Mouse (Mus musculus) limb, embryonic 10.5 days (tissue): ENCODE measurements at regions not wholly inside any gene's neighbourhood (a gene's known extent, or its start where the extent isn't known, plus 50 kb on each side); places are given as distances from the start of the nearest gene placed in this dataset.
A peak's percentile ranks its signal among the peaks of the same experiment; 100 is the strongest.
"Not testable (repeated sequence)": the region's sequence is repeated elsewhere in the genome, so short reads cannot be mapped to it uniquely, and the experiment has no call there.

ENCODE experiments used
- DNase-seq: peaks from one replicate; pipeline ENCODE4 v3.0.0-alpha.2; 2017; ENCODE audit warnings: low spot score
- H3K27ac ChIP-seq: fragments of 300-500 bp; sonication (generic); 2 replicates; pipeline ENCODE4 v1.5.1; 2016; ENCODE audit warnings: mild to moderate bottlenecking
- H3K27me3 ChIP-seq: fragments of 300-500 bp; sonication (generic); 2 replicates; pipeline ENCODE4 v1.6.1; 2016; ENCODE audit warnings: low read depth, mild to moderate bottlenecking; ENCODE audit not compliant: poor library complexity, severe bottlenecking
- H3K36me3 ChIP-seq: fragments of 300-500 bp; sonication (generic); 2 replicates; pipeline ENCODE4 v1.6.1; 2016; ENCODE audit warnings: mild to moderate bottlenecking, moderate library complexity
- H3K4me1 ChIP-seq: fragments of 300-500 bp; sonication (generic); 2 replicates; pipeline ENCODE4 v1.6.1; 2016
- H3K4me3 ChIP-seq: fragments of 300-500 bp; sonication (generic); 2 replicates; pipeline ENCODE4 v1.5.1; 2016; ENCODE audit warnings: mild to moderate bottlenecking, moderate library complexity
- H3K9me3 ChIP-seq: fragments of 300-500 bp; sonication (generic); replicated peaks from 2 replicates; pipeline ENCODE4 v1.6.1; 2016; ENCODE audit warnings: mild to moderate bottlenecking
- WGBS: fragments of 180-500 bp; shearing (Covaris S2); methylation state at CpG from one replicate; pipeline ENCODE4 v1.1.7; 2016; 5-methylcytosine and 5-hydroxymethylcytosine counted together

- Histone ChIP-seq H3K27ac (0 out of 2 replicates have a peak overlapping the region, but pooled peaks have one; percentile 8), H3K36me3 (no peaks in the 10 kb centered on the region), H3K9me3 (no peaks in the 10 kb centered on the region), H3K27me3 (no peaks in the 10 kb centered on the region), H3K4me3 (no peak overlapping the region), H3K4me1 (peaks cover 16% of the 10 kb centered on the region)
- no peak for DNase-seq
- WGBS, result 35% methylated on average over 12 of the region's 12 CpGs
These were observed 56.7 kb upstream of the Med4 start for GRCm38 (mm10) chr14:73453164-73453563.

GRCm38 (mm10) chr14:73452321-73453082, 57.3 kb upstream of the Med4 start:
- Histone ChIP-seq H3K27ac (0 out of 2 replicates have a peak overlapping the region, but pooled peaks have one; percentile 8), H3K4me1 (peaks cover 16% of the 10 kb centered on the region), H3K9me3 (no peaks in the 10 kb centered on the region), H3K36me3 (no peaks in the 10 kb centered on the region), H3K4me3 (no peak overlapping the region), H3K27me3 (no peaks in the 10 kb centered on the region)
- no peak for DNase-seq
- whole genome bisulfite sequencing, result 70% methylated on average over 7 of the region's 7 CpGs

DNA sequence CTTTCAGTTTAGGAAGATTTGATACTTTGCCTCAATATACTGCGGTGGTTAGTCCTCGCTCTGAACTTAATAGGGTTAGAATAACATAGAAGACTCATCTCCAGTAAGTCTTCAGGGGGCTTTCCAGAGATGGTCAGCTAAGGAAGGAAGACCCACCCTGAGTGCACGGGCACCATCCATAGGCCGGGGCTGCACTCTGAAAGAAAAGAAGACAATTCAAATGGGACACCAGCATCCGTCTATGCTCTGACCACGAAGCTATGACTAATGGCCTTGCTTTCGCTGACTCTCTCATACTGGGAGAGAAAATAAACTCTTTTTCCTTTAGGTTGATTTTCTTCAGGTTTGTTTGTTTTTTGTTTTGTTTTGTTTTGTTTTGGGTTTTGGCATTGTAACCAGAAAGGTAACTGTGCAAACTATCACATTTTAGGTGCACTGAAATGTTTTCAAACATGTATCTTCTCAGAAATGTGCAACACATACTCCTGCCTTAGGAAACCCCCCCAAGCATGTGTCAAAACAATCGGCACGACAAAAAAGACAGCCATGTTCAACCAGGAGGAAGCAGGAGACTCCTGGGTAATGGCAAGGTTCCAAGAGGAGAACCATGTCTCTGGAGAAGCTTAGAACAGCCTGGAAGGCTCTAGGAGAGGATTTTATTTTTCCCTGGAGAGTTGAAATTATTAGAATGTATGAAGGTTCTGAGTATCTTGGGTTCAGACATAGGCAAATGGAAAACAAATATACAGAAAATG, 58.4 kb upstream of the Med4 start:
- H3K9me3 ChIP-seq, result no peaks in the 10 kb centered on the region
- WGBS, result 88% methylated on average over 9 of the region's 9 CpGs
- peaks cover 16% of the 10 kb centered on the region for H3K4me1 ChIP-seq
- no peak overlapping the region for H3K4me3 ChIP-seq
- no peaks in the 10 kb centered on the region for H3K36me3 ChIP-seq
- no peaks in the 10 kb centered on the region for H3K27me3 ChIP-seq
- DNase-seq, result no peak
- H3K27ac ChIP-seq, result no peak overlapping the region

DNA sequence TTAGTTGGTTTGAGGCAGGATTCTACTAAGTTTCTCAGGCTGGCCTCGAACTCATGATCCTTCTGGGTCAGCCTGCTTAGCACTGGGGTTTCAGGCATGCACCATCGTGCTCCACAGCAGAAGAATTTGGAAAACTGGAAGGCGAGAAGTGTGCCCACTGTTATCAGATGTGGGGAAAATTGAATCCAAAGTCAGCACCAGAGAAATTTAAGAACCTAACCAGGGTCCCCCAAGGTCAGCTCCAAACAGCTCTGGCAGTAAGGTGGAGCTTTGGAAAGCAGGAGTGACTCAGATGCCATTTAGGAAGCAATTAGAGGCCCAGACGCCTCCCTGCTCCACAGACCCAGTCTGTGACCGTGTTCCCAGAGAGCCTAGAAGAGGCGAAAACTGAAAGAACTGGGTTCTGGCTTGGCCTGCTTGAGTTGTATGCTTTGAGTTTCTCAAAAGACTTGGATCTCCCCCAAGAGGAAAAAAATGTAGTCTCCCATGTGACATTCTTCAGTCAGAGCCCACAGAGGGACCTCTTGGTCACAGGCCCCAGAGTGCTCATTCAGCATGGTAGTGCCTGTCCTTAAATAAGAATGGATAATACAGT, 59.8 kb upstream of the Med4 start:
- Histone ChIP-seq H3K27ac (no peak overlapping the region), H3K36me3 (no peaks in the 10 kb centered on the region), H3K27me3 (no peaks in the 10 kb centered on the region), H3K4me3 (no peak overlapping the region), H3K4me1 (peaks cover 21% of the 10 kb centered on the region), H3K9me3 (no peaks in the 10 kb centered on the region)
- no peak for DNase-seq
- WGBS, result 72% methylated on average over 6 of the region's 6 CpGs

DNA sequence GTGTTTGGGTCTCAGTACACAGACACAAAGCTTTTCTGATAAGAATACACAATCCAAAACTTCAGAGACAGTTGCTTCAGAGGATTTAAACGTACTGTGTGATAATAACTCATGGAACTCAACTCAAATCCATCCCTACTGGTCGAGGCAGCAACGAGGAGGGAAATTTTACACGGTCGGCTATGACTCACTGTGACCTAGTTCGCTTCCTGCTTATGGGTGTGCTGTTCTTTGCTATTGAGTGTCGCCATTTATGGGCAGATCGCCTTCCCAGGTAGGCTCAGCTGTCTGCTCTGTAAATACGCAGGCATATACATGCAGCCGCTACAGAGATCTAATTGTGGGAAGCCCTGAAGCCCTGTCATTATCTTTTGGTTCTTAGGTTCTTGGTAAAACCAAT, 60.7 kb upstream of the Med4 start:
- H3K4me3 ChIP-seq, result no peak overlapping the region
- H3K27ac ChIP-seq, result no peak overlapping the region
- H3K9me3 ChIP-seq, result no peaks in the 10 kb centered on the region
- H3K36me3 ChIP-seq, result no peaks in the 10 kb centered on the region
- DNase-seq, result no peak
- peaks cover 24% of the 10 kb centered on the region for H3K4me1 ChIP-seq
- 88% methylated on average over 10 of the region's 10 CpGs for WGBS
- H3K27me3 ChIP-seq, result no peaks in the 10 kb centered on the region

- Histone ChIP-seq H3K36me3 (no peaks in the 10 kb centered on the region), H3K27ac (no peak overlapping the region), H3K27me3 (no peaks in the 10 kb centered on the region), H3K9me3 (no peaks in the 10 kb centered on the region), H3K4me3 (no peak overlapping the region), H3K4me1 (peaks cover 14% of the 10 kb centered on the region; the same call in 1 of the 2 replicates)
- DNase-seq, result no peak
- WGBS, result 77% methylated on average over 6 of the region's 6 CpGs
These were observed 60.6 kb upstream of the Itm2b start for GRCm38 (mm10) chr14:73445508-73446256.

GRCm38 (mm10) chr14:73444733-73445132, 59.6 kb upstream of the Itm2b start:
- Histone ChIP-seq H3K36me3 (no peaks in the 10 kb centered on the region), H3K4me3 (no peak overlapping the region), H3K27me3 (no peaks in the 10 kb centered on the region), H3K4me1 (peaks cover 9% of the 10 kb centered on the region; the same call in 1 of the 2 replicates), H3K27ac (no peak overlapping the region), H3K9me3 (no peaks in the 10 kb centered on the region)
- no peak for DNase-seq
- WGBS, result 53% methylated on average over 3 of the region's 3 CpGs

DNA sequence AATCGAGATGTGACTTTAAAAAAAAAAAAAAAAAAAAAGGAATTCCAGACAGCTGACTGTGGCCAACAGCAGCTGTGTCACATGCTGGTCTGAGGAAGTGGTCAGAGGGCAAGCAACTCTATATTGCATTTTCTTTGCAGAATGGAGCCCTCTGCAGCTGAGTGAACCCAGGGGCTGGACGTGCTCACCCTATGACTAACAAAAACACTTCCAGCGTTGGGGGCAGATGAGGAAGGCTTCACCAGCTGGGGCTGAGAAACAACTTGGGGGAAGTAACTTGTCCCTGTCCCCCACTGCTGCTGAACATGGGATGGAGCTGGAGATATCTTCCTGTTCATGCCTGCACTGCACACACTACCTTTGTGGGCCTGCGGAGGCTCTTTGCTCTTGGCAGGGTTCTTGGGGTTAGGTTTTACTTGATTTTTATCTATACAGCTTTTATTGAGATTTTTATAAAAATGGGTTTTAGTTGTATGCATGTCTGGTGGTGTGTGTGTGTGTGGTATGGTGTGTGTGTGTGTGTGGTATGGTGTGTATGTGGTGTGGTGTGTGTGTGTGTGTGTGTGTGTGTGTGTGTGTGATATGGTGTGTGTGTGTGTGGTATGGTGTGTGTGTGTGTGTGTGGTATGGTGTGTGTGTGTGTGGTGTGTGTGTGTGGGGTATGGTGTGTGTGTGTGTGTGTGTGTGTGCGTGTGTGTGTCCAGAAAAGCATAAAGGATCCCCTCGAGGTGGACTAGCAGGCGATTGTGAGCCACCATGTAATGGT, 57.0 kb upstream of the Itm2b start:
- WGBS, result 80% methylated on average over 7 of the region's 7 CpGs
- Histone ChIP-seq H3K4me3 (no peak overlapping the region), H3K4me1 (peaks cover 8% of the 10 kb centered on the region; the same call in 1 of the 2 replicates), H3K36me3 (no peaks in the 10 kb centered on the region), H3K9me3 (no peaks in the 10 kb centered on the region), H3K27me3 (no peaks in the 10 kb centered on the region), H3K27ac (no peak overlapping the region)
- no peak for DNase-seq

DNA sequence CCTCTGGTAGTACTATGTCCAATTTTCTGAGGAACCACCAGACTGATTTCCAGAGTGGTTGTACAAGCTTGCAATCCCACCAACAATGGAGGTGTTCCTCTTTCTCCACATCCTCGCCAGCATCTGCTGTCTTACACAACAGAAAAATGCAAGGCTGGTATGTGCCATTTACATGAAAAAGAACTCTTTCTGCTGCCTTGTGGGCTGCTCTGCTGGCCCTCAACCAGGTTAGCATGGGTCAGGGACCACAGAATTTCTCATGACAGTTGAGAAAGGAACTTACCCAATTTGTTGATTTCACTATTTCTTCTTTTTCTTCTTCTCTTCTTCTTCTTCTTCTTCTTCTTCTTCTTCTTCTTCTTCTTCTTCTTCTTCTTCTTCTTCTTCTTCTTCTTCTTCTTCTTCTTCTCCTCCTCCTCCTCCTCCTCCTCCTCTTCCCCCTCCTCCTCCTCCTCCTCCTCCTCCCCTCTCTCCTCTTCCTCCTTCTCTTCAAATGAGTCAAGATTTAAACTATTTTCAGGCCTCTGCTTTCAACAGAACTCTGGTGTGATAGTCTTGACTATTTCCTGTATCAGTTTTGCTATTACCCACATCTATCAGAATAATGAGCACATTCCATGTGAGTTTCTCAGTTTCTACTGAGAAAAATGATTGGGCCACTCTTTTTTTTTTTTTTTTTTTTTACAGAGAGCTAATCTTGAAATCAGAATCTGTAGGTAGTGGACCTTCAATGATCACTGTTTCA, 56.3 kb upstream of the Itm2b start:
- H3K27me3 ChIP-seq, H3K4me1 ChIP-seq, H3K9me3 ChIP-seq, DNase-seq, H3K4me3 ChIP-seq, H3K27ac ChIP-seq, H3K36me3 ChIP-seq: not testable (repeated sequence)
- 81% methylated on average over 1 of the region's 1 CpGs for WGBS

DNA sequence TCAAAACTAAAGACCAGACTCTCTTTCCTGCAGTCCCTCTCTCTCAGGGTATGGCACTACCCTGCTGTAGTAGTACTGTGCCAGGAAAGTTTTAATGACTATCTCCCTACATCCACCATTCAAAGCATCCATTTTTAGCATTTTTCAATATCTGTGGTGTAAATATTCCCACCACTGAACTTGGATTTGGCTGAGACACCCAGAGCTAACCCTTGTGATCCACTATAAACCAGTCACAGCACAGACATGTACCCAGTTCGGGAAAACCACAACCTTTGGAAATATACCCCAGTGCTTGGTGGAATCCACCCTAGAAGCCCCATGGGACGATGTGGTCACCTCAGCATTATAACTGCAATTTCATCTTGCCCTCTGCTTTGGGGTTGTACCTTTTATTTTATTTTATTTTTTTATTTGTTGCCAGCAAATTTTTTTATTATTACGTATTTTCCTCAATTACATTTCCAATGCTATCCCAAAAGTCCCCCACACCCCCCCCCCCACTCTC, 54.8 kb upstream of the Itm2b start:
- Histone ChIP-seq H3K36me3 (no peaks in the 10 kb centered on the region), H3K4me1 (peaks cover 2% of the 10 kb centered on the region; the same call in 1 of the 2 replicates), H3K27me3 (no peaks in the 10 kb centered on the region), H3K27ac (no peak overlapping the region), H3K4me3 (no peak overlapping the region), H3K9me3 (no peaks in the 10 kb centered on the region)
- no peak for DNase-seq
- WGBS, result 92% methylated on average over 3 of the region's 3 CpGs

DNA sequence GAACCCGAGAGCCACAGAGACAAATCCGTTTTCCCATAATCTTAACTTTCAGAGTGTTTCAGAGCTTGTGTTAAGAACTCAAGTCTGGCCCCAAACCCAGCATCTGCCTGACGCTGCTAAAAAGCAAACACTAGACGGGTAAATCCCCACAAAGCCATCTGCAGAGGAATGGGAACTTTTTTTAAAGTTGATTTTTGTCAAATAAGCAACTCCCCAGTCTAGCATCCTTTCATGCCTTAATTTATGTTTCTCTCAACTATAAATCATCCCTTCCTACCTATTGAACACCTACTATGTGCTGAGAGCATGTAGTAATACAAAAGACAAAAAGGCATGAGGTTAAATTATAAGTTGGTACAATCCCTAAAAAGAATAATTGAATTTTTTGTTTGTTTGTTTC, 50.8 kb upstream of the Itm2b start:
- Histone ChIP-seq H3K4me1 (0 out of 2 replicates have a peak, but pooled peaks cover under 1% of the 10 kb centered on the region), H3K9me3 (no peaks in the 10 kb centered on the region), H3K36me3 (no peaks in the 10 kb centered on the region), H3K27ac (no peak overlapping the region), H3K4me3 (no peak overlapping the region), H3K27me3 (no peaks in the 10 kb centered on the region)
- WGBS, result 82% methylated on average over 4 of the region's 4 CpGs
- DNase-seq, result no peak
